Mouse (Mus musculus) layer of hippocampus, postnatal 25 days (tissue): ENCODE measurements at regions not wholly inside any gene's neighbourhood (a gene's known extent, or its start where the extent isn't known, plus 50 kb on each side); places are given as distances from the start of the nearest gene placed in this dataset.

Experiments used
- DNase-seq, 2 experiments: peaks; one replicate each; pipeline ENCODE4 v3.0.0; 2022; ENCODE audit warnings: mixed read lengths in 2 of 2, low spot score in 1 of 2; ENCODE audit errors: extremely low spot score in 1 of 2

GRCm38 (mm10) chr4:84095237-84095636 lies 569.9 kb downstream of the Ccdc171 start:
- DNase-seq = no peak

DNA sequence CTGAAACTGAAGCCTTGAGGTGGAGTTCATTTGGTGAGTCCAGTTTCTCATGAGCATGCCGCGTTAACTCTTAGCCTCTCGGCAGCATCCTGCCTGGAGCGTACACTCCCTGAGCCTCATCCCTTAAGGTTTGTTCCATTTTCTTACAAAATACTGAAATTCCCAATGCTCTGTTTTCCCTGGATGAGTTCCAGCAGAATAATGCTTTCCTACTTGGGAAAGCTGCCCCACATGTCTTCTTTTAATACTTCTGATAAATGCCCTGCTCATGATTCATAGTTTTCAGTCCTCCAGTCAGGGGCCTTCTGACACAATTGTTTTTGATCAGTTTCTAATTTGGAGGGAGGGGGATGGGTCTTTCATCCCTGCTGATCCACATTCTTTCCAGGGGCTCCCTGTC lies 570.7 kb downstream of the Ccdc171 start:
- no peak for DNase-seq

- DNase-seq = no peak
These were observed 573.7 kb downstream of the Ccdc171 start for GRCm38 (mm10) chr4:84099071-84099470.

- DNase-seq = no peak
These were observed 573.2 kb downstream of the Bnc2 start for GRCm38 (mm10) chr4:84101923-84102322.

DNA sequence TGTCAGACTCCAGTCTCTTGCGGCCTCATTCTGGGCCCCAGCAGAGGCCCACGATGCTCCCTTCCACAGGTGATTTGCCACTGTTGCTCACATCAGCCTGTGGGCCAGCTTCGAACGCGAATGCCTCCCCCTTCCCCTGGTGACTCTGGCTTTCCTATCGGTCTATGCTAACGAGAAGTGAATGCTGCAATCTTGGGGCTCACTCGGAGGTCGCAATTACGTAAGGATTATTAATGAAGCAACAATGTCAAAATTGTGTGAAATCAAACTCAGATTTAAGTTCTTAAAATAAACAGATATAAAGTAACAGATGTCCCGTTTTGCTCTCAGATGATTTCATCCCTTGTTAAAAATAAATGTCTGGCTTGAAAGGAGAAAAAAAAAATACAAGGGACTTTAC lies 572.3 kb downstream of the Bnc2 start:
- DNase-seq = no peak

DNA sequence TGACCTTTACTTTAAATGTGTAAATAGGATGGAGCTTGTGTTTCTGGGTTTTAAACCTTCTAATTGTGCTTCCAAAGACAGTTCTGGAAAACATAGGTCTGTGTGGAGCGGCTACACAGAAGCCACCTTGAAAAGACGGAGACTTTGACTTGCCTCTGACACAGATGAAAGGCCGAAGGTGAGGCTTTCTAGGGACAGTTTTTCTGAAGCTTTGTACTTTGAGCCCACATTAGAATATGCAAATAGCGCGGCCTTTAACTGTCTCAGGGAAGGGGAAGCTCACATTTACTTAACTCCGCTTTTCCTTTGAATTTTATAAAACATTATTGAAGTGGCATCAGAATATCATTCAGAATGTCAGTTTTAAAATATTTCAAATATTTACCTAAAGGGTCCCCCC lies 566.5 kb downstream of the Bnc2 start:
- DNase-seq = no peak

DNA sequence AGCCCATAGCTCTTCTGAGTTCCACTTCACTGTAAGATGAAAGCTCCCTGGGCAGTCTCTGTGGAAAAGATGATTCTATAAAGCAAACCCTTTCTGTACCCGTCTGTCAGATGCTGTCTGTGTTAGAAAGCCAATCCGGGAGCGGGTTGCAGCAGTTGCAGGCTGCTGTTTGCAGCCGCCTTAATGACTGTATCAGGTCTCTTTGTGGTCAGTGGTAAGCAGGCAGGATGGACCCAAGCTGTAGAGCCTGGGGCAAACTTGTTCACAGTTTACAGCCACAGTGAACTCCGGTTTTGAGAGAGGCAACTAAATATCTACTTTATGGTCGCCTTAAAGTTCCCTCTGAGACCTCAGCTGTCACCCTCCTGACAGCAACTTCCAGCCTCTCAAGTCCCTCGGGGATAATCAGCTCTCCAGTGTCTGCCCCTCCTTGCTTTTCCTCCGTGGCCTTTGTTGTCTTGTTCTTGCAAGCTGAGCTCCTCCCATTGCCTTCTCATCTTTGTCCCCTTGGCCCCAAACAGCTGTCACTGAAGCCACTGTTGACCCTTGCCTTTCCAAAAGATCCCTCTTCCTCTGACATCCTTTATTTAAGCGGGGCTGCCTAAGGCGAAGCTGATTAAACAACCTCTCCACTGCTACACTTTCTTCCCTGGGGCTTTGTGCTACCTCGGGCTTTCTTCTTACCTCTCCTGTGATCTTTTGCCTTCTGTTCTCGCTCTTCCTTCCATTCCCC lies 565.1 kb downstream of the Bnc2 start:
- no peak for DNase-seq

- DNase-seq = no peak
These were observed 560.7 kb downstream of the Bnc2 start for GRCm38 (mm10) chr4:84114162-84115040.

DNA sequence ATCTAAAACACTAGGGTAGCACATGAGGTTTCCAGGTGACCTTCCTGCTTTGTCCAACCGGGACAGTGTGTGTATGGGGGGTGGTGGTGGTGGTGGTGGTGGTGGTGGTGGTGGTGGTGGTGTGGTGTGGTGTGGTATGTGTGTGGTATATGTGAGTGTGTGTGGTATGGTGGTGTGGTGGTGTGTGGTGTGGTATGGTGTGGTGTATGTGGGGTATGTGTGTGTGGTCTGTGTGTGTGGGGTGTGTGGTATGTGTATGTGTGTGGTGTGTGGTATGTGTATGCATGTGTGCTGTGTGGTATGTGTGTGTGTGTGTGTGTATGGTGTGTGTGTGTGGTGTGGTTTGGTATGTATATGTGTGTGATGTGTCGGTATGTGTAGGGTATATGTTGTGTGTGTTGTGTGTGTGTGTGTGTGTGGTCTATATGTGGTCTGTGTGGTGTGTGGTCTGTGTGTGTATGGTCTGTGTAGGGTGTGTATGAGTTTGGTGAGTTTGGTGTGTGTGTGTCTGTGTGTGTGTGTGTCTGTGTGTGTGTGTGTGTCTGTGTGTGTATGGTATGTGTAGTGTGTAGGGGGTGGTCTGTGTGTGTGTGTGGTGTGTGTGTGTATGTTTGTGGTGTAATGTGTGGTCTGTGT lies 556.7 kb downstream of the Bnc2 start:
- DNase-seq = no peak

DNA sequence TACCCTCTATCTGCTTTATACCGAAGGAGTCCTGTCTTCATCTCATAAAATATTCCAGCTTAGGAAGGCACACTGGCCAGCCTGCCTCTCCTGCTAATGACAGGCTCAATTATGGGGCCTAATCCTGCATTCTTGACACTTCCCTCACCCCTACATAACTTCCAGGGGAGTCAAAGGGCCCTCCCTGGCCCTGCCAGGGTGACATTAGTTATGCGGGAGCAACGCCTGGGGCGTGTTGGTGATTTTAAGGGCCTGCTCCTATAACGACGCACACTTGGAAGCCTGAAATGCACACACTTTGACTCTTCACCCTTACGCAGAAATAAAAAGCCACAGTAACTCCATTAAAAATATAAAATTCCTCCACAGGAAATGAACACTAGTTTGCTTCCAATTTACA lies 555.5 kb downstream of the Bnc2 start:
- DNase-seq = no peak

DNA sequence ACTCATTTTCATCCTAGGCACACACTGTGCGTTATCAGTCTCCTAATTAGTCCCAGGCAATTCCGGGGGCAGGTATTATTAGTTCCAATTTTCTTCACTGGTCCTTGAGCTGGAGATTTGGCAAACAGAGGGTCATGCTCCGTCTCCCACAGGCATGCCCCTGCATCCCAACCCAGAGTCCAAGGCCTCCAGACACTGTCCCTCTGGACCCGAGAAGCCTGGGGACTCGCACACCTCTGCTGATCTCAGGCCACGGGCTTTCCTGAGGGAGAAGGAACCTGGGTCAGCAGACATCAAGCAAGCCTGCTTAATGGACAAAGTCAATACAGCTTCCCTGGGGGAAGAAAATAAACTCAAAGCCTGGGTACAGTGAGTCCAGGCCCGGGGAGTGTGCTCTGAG lies 554.7 kb downstream of the Bnc2 start:
- no peak for DNase-seq

- no peak for DNase-seq
These were observed 553.6 kb downstream of the Bnc2 start for GRCm38 (mm10) chr4:84121442-84121841.

- DNase-seq = no peak
These were observed 548.7 kb downstream of the Bnc2 start for GRCm38 (mm10) chr4:84126400-84126799.

DNA sequence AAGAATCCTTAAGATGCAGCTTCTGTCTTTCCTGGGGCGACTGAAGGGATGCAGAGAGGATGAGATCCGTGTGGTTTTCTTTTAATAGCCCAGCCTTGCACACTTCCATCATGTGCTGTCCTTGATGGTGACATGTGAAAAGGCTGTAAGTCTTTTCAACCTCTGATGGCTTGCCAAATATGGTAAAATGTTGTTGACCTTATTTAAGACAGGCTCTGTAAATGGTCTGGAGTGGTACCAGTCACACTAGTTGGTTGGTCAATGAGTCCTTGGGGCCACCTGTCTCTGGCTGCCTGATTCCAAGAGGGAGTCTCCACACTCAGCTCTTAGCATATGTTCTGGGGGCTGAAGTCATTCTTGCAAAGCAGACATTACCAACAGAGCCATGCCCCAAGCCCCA lies 547.7 kb downstream of the Bnc2 start:
- DNase-seq = no peak

- DNase-seq = no peak
These were observed 544.1 kb downstream of the Bnc2 start for GRCm38 (mm10) chr4:84130840-84131547.

DNA sequence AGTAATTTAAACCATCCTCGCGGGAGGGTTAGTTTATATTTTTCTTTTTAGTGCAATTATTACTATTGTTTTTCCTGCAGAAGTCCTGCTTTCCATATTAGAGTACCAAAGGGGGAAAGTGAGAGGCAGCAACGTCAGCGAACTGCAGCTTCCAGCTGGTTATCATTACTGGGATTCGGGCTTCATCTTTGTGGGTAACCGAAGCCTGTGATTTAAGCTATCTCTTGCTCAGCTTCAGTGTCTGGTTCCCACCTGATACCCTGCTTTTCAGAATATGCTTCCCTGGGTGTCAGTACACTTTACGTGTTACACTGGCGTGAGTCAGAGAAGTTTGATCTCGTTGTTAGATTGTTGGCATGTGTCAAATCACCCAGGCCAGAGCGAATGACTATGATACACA lies 539.3 kb downstream of the Bnc2 start:
- DNase-seq = no peak

- DNase-seq = no peak
These were observed 537.7 kb downstream of the Bnc2 start for GRCm38 (mm10) chr4:84137171-84137919.

DNA sequence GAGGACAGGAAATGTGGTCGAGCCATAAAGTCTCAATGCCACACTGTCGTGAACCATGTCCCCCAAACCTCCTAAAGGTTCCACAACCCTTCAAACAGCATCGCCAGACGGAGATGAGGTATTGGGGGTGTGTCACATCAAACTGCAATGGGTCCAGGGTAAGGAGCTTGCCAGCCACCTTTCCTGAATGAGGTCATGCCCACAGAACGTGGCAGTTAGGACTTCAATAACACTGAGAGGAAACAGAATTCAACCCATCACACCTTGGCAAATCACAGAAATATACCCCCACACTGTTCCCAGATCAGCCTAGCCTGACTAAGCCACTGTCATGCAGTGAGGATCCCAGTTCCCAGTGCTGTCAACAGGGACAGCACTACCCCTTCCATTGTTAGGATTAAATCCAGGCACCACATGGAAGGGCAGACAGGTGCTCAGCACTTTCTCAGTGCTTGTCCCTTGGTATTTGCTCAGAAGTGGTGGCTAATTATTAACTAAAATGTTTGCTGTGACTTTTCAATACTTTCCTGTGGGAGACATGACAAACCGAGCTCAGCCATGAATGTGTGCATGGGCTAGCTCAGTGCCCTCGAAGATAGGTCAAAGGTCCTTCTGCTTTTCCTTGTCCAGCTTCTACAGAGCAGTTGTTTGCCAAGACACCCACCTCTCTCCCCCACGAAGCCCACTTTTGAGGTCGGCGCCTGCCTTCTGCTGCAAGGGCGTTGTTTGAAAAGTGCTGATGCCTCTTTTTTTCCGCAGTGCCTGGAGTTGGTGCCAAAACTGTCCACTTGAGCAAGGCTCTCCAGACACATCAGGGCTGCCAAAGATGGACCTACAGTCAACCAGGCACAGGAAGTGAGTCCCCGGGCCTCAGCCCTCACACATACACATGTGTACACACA lies 525.7 kb downstream of the Bnc2 start:
- DNase-seq = no peak

DNA sequence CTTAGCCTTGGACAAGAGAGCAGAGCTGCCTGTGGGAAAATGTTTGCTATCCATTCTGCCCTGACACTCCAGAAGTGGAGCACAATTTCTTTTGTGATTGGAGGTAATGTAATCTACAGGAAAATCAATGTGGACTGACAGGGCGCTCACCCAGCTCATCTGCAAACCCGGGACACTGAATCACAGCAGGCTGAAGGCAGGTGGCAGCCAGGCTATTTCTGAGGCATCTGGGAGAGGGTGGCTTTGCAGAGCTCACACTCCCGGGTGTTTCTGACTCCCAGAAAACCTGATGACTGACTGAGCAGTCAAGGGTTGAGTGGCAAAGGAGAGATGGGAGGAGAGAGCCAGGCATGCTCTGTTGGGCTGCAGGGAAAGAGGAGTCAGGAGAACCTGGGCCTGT lies 524.4 kb downstream of the Bnc2 start:
- no peak for DNase-seq
